Mouse (Mus musculus) thymus, postnatal 14 days (tissue): ENCODE results near the gene Atp5d.
"Not testable (repeated sequence)": the region's sequence is repeated elsewhere in the genome, so short reads cannot be mapped to it uniquely, and the experiment has no call there.

ENCODE experiments used
- DNase-seq: peaks from one replicate; pipeline ENCODE4 v3.0.0; 2021

The Atp5d gene

DNA sequence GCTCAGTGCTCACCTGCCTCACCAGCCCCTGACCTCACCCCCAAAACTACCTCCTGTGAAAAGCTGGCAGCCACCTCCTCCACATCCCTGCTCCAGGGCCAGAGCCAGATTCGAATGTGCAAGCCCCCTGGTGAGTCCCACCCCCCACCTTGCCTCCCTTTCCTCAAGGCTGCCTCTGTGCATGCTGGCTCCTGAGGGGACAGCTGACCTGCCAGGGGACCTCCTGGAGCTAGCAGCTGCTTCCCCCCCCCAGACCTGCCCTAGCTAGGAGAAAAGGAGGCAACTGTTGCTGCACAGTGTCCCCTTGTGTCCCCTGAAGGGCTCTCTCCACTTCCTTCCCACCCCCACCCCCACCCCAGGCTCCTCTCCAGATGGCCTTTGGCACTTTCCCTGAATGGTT, 16.8 kb downstream of the Atp5d start:
- no peak for DNase-seq

DNA sequence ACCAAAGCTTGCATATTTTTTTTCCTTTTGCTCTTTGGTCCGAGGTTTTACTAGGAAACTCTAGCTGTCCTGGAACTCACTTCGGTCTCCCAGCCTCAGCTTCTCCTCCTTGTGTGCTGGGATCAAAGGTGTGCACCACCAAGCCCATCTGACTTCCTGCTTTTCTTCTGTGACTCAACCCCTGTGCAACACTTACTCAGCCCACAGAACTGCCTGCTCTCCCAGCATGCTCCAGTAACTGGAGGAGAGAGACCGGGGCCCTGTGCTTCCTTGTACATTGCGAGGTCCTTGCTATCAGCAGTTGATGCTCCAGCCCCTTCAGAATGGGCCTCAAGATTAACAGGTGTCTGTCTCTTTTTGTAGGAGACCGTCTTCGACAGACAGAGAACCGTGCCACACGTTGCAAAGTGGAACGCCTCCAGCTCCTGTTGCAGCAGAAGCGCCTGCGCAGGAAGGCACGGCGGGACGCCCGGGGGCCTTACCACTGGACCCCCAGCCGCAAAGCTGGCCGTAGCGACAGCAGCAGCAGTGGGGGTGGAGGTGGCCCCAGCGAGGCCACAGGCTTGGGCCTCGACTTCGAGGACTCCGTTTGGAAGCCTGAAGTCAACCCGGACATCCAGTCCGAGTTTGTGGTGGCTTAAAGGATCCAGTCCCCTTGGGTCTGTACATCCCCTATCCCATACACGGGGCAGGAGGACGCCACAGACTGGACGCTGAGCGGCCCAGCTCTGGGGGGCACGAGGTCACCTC, 17.7 kb downstream of the Atp5d start:
- DNase-seq = no peak

DNA sequence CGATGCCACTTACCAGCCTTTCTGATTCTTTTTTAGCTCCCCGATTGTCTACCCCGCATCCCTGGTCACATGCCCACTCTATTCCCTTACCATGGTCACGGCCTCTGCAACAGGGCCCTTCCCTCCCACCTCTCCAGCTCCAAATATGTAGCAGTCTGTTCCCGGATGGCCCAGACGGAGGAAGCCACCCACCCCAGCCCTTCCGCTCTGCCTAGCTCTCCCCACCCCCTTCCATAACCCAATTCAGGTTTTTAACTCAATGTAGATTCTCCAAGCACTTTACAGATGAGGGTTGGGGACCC, 18.3 kb downstream of the Atp5d start:
- no peak for DNase-seq

DNA sequence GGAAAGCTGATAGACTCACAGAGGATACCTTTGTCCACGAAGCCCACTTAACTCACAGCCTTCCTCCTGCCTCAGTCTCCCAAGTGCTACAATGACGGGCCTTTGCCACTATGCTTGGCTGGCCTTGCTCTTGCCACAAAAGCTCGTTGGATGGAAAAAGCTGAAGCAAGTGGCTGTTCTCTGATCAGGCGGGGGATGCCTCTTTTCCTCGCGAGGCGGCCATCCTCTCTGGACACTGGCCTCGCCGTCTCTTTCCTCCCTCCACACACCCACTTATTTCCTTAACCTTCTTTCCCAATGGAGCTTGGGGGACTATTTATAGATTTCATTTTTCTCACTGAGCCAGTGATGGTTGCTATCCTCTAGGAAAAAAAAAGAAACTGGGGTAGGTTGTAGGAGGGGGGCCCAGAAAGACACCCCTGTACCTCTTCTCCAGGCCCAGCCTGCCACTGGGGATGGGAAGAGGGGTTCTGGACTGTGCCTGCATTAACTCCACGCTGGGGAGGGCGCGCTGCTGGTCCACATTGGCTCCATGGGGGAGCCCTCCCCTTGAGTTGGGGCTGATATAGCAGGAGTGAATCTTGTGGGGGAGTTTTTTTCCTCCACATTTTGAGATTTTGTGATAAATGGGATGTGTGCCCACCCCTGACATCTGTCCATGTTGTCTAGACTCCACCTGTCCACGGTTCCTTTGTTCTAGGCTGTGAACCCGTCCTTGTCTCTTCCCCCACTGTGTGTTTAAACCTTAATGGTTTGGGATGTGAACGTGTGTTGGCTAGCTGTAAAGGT, 18.9 kb downstream of the Atp5d start:
- no peak for DNase-seq

DNA sequence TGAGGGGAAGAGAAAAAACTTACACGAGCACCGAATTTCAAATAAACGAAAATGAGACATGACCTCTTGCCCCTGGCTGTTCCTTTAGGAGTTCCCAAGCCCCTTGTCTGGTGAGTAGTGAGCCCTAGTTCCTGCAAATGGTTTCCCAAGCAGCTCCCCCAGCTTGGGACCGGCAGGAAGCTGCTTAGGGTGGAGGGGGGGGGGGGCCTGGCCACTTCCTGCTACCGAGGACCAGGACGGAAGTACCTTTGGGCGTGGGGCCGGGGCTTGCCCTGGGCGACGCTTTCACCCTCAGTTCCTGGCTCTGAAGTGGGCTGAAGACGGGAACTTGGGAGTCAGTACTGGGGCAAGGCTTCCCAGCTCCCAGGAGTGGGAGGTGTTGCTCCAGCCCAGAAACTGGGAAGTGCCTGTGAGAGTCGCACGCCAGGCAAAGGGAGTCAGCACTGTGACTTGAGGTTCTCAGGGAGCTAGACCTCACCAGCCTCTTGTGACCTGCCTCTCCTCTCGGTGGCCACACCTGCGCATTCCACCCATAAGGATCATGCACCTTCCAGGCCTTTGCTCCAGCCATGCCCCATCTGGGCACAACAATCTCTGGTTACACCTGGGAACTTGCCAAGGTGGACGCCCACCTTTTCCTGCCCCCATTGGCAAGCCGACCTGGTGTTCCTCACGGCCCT, 20.0 kb downstream of the Atp5d start:
- DNase-seq = peak; percentile 81

DNA sequence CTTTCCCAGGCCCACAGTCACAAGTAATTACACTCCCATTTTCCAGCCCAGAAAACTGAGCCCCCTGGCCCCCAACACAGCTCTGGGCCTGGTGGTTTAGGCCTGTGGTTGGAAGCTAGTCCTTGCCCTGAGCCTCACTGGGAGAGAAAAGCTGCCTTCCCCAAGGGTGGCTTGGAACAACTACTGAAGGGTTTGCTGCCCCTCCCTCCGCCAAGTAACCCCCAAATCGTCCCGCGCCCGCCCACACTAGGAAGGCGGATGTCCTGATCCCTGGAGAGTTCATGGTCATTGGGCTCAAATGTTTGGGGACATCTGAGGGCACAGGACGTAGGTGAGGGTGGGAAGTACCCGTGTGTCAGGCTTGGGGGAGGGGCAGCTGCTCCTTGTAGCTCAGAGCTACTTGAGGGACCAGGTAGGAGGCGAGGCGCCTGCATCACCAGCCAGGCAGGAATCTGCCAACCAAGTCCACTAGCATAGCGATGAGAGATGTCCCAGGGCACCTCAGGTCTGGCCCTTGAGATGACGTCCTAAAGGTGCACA, 20.7 kb downstream of the Atp5d start:
- peak; percentile 79 for DNase-seq

DNA sequence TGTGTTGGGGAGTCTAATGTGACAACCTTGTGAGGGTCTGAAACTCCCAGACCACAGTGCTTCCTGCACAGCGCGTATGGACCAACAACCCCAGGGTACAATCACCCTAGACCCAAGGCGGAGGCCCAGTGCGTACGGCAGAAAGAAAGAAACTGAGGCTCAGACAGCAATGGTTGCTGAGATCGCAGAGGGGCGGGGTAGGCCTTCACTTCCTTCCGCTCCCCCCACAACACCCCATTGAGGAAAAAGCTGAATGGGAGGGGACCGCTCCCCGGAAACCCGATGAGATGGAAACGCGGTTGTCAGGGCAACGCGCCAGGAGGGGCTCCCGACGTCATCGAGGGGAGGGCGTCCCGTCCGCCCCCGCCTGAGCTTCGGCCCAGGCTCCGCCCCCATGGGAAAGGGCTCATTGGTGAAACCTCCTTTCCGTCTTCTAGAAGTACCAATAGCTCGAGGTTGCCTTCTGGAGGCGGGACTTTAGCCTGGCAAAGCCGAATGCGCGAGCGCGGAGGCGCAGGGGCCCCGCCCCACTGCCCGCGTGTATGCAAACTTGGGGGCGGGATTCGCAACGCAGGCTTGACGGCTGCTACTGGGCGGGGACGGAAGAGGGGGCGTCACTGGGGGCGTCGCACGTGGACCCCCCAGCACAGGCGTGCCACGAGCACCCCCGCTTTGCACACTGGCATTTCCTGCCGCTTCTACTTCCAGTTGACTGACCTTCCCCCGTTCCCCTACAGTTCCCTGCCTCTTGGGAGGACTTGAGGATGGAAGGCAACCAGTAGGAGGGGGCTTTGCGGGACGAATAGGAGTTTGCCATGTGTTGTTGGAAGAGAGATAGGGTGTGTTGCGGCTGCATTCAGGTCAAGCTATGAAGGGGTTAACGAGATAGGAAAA, 21.4 kb downstream of the Atp5d start:
- DNase-seq = peak; percentile 100

DNA sequence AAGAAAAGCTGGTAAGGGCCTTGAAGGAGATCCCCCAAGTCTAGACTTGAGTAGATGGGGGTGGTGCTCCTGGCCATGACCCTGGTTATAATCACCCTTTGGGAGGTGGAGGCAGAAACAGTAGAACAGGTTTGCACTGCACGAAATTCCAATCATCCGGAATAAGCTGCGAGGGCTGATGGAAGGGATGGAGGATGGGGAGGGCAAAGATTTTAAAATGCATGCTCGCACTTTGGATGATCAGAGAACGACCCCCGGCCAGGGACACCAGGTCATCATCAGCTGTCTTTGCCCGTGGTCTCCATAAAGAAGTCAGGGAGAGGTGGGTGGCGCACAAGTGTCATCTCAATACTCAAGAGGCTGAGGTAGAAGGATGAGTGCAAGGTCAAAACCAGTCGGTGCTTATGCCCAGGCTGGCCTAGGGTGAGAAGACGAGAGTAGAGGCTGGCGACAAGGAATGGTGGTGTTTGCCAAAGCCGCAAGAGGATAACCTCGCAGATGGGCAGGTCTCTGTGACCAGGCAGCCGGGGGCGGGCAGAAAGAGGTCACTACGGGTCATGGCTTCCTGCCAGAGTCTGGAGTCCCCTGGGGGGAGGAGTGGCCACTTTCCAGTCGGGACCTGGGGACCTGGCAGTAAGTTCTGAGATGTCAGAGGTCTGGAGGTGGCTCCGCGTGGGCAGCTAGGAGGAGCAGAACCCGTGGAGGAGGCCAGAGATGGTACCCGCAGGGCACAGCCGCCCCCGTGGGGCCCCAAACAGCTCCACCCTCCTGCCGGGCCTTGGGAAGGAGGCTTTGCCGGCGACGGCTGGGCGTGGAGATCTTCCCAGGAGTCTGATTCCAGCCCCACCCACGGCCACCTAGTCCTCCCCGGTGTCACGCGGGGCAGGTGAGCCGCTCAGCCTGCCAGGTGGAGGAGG, 22.3 kb downstream of the Atp5d start:
- peak; percentile 59 for DNase-seq

DNA sequence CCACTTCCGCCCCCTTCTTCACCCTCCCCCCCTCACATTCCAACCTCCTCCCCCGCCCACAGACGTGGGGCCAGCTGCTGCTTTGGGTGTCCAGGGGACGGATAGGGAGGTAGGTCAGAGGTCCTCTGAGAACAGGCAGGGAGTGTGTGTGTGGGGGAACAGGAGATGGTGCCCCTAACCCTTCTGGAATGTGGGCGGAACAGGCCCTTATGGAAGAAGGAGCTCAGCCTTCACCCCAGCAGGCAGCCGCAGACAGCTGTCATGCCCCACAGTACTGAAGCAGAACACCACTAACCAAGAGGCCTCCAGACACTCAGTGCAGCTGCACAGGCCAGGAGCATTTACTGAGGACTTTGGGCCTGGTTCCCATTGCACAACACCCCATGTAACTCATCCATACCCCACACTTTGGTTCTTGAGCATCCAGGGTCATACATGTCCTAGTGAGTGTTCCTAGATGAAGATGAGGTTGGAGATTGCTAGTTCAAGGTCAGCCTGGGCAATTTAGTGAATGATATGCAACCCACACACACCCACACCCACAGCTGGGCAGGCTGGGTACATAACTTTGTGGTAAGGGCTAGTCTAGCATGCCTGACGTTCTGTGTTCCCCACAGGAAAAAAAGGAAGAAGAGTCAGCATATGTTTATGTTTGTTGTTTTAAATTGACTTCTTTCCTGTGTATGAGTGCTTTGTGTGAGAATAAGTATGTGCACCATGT, 23.2 kb downstream of the Atp5d start:
- DNase-seq = peak; percentile 59

DNA sequence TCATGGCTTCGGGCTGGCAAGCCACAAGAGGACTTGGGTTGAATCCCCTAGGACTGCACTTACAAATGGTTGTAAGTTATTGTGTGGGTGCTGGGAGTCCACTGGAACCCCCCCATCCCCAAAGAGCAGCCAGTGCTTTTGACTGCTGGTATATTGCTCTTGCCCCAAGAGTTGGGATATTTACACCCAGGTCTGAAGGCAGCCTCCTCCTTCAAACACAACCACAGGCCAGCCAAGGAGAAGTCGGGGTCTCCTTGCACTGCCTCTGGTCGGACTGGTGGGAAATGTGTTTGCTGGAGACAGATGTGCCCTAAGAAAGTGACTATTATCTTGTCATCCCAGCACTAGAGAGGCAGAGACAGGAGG, 23.8 kb downstream of the Atp5d start:
- no peak for DNase-seq

DNA sequence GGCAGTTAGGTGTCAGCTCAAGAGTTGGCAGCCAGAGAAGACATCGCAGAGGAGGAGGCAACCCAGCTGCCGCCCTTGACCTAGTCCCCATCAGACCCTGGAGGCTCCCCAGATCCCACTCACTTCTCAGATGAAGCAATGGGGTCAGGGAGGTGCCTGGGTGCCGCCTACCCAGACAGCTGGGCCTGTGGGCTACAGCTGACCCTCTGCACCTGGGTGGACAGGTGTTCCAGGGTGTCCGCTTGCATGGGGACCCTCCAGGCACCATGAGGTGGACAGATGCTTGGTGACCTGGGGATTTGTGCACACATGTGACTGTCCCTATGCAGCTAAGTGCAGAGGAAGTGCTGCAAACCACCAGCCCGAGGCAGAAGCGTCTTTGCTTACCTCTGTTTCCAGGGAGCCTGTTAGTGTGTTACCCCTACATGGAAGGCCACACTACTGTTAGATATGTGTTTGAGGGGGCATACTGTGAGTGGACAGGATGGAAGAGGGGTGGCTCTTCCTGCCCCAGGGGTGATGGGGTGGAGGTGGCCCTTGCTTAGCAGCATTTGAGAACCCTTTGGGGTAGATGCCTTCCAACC, 24.4 kb downstream of the Atp5d start:
- peak; percentile 46 for DNase-seq

DNA sequence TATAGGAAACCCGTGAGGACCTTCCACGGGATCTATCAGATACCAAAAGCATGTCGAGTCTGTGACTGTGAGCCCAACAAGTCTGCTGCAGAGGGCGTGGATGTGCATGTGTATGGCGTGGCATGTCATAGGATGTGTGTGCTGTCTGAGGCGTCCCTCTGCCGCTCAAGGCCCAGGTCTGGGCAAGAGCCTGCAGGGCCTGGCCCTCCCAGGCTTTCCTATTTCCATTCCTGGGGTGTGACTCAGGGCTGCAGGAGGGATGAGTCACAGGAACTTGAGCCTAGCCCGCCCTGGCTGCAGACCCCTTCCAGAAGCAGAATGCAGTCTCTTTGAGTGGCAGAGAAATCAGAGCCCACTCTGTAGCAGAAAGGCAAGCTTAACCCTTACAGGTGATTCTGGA, 25.3 kb downstream of the Atp5d start:
- DNase-seq = no peak

DNA sequence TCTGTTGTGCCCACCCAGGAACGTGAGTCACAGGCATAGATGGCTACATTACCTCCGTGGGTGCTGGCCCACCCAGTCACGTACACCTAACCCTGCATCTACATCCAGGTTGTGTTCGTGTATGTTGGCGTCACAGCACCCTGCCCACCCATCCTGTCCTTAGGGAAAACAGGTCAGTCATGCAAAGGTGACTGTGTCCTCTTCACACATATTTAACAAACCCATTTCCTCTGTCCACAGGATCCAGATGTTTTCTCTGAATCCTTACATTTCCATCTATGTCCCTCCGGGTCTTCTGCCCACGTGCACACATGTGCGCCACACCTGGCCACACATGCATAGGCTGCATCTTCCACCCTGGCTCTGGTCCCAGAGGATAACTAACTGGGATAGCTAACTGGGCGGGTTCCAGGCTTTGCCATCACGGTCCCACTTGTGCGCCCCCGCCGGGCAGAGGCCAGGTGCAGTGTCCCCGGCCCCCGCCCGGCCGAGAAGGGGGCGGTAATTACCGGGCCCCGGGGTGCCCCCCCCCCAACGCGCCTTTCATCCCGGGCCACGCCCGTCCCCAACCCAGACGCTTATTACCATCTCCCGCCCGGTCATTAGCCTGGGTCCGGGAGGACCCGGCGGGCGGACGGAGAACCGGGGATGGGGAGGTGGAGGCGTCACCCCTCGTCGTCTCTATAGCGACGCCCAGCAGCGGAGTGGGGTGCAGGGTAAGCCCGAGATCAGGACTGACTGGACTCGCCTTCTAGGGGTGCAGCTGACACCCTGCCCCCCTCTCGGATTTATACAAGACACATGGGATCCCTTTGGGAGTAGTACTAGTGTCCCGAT, 25.9 kb downstream of the Atp5d start:
- DNase-seq = peak; percentile 51

DNA sequence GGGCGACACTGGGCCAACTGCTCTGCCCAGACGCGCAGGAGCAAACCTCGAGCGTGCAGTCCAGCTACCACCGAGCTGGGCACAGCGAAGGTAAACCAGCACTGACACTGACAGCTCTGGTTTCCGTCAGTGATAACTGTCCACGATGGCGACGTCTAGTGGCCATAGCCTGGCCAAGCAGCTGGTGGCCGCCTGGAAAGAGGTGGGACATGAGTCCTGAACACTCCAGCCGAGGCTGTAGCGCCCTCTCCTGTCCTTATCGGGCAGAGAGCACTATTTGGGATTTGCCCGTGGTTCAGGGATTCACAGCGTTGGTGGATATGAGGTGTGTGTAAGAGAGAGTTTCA, 26.5 kb downstream of the Atp5d start:
- DNase-seq = peak; percentile 90

DNA sequence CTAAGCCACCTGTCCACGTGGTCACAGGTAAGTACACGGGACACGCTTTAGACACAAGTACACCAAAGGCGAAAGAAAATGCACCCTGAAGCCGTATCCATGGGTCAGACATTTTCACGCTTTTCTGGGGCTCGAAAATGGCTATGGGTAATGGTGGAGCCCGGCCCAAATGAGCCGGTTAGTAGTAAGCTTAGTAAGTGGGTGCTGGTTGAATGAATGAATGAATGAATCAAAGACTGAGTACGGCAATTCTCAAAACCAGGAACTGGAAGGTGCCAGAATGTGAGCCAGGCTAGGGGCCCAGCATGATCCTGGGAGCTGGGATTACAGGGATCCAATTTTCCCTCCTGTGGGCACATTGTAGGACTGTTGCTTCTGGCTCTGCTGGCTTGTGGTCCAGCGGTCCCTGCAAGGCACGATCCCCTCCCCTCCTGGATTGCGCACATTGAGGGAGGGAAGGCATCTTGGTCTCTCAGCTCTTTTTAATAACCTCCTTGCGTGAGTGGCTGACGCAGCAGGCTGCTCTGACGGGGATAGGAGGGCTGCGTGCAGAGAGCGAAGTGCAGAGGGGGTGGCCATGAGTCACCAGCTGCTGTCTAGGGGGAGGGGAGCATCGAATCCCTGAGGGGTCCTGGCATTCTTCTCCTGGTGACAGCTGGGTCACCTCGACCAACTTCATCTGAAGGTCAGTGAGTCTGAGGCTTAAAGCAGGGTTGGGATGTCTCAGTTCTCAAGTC, 27.1 kb downstream of the Atp5d start, which contains the start of gene Cirbp:
Cirbp (plus strand) TSS at position 594 of the 737 bp plus-strand sequence.
- no peak for DNase-seq

DNA sequence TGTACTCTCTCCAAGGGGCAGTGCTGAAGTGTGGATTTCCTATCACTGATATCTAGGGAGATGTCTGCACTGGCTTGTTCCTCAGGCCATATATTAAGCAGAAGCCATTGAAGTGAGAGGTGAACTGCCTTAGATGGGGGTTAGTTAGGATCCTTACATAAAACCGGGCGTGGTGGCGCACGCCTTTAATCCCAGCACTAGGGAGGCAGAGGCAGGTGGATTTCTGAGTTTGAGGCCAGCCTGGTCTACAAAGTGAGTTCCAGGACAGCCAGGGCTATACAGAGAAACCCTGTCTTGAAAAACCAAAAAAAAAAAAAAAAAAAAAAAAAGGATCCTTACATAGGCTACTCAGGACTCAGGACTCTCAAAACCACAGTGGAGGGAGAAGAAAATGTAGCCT, 27.7 kb downstream of the Atp5d start:
- not testable (repeated sequence) for DNase-seq

DNA sequence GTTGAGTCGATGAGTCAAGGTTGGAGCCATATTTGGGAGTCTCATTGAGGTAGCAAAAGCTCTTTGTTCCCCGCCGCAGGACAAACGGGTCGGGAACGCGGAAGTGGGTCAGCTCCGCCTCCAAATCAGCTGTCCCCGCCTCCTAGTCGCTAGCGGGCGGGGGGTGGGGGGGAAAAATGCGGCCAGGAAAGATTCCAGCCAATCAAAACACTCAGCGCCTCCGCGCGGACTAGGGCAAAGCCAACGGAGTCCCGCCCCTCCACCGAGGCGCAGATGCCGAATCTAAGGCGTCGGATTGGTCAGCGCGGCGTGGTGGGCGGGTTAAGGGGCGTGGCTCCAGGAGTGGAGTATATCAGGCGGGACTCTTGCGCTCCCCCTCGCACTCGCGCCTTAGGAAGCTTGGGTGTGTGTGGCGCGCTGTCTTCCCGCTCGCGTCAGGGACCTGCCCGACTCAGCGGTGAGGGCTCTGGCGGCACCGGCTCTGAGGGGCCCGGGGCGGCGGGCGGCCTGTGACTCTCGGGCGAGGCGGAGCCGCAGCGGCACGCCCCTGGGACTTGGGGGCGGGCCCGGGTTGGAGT, 29.1 kb downstream of the Atp5d start:
- peak; percentile 99 for DNase-seq

DNA sequence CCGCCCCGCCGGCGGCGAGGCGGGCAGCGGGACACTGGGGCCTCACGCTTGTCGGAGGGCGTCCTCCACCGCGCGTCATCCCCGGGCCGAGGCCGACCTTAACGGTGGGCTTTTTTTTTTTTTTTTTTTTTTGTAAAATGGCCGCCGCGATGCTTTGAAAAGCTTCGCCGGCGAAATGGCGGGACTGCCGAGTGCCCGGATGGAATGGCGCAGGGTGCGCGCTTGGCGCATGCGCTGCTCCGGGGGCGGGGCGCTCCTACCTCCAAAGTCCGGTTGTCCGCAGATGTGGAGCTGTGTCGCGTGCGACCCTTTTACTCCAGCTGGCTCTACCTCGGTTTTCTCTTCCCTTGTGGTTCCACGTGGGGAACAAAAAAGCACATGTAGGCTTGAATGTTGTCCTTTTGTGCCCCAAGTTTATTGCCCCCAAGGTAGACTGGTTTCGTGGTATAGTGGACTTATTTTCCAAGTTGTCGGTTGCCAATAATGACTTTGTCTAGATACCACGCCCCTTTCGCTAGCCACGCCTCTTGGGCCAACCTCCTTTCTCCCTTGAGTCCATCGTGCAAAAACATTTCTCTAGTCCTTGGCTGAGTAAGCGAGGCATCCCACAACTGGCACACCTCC, 29.7 kb downstream of the Atp5d start:
- peak; percentile 91 for DNase-seq
